Mouse (Mus musculus) c-Kit-positive CD71-positive TER-119-positive erythroid progenitor cells, embryonic 14.5 days (primary cell): ENCODE data around the gene Eif4e2.
A peak's percentile ranks its signal among the peaks of the same experiment; 100 is the strongest.

Source experiments
- DNase-seq: peaks from one replicate; pipeline ENCODE4 v3.0.0-alpha.2; 2013; ENCODE audit warnings: low spot score

The Eif4e2 gene

DNA sequence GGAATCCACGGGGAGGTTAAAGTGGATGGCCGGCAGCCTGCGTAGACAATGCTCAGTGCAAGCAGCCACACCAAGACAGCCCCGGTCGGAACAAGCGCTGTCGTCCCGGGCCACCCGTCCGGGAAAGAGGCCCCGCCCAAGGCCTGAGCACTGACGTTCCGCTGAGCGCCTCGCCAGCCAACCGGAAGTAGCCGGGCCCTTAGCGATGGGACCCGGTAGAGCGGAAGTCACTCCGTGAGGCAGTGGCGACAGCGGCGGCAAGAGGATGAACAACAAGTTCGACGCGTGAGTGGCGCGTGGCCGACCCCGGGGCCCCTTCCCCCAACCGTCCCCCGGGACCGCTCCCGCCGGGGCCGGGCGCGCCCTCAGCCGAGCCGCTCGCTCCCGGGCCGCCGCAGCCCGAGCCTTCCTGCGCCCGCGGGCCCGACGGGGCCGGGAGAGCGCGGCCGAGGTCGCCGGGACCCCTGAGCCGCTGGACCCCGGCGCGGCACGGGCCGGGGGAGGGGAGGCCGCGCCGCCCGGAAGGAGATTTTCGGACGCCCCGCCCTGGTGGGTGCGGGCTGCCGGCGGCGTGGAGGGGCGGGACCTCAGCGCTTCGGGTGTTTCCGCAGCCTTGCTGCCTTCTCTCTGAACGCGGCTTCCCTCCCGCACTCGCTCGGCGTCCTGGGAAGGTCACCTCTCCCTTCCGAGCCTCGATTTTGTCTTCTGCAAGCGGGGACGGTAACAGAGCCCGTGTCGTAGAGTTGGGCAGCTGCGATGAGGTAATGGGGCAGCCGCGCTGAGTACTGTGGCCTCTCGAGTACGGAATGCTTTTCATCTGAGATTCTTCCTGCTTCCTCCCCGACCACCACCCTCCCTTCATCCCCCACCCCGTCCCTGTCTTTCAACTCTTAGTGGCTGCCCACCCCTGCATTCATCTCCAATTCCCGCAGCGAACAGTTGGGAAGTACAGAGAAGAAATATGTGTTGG is at the start of gene Eif4e2:
Gene Eif4e2 (plus strand): TSS at position 180 of the 970 bp plus-strand sequence.
- peak; percentile 88 for DNase-seq

DNA sequence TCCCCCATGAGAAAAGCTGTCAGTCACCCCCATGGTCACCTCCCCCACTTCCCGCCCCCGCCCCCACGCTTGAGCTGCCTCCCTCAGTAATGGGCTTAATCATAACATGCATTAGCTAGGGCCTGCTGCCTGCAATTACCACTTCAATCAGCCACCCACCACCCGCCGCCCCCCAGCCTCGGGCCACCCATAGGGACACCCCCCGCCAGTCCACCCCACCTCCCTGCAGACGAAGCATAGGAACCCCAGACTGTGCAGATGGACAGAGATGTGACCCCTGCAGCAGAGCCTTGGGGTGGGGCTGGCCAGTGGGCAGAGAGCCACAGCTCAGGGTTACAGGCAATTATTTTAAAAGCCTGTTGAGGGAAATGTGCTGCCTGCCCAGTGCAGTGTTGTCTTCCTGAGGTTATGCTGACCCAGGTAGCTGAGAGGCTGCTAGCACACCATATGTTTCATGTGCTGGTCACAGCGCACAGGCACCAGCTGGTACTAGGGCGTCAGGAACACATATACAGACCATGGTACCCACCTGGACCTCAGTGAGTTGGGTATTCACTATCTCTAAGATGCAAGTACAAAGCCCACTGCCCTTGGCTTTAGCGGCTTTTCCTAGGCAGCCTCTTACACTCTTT is 49.4 kb upstream of the Eif4e2 start:
- no peak for DNase-seq

DNA sequence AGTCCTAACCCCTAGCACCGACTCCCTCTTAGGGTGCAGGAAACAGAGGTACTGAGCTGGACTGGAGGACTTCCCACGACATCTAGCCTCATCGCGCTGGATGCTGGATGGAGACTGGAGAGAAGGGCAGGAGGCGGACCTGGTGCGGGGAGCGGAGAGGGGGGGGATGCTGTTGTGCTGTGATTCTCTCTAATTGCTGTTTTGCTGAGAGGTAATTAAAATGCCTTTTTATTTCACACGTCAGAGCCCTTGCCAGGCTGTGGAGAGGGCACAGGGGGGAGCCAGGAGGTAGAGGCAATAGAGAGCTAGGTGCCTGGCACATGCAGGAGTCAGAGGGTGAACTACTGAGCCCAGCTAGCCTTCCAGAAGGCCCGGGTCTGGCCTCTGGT is 48.9 kb upstream of the Eif4e2 start:
- DNase-seq: no peak

DNA sequence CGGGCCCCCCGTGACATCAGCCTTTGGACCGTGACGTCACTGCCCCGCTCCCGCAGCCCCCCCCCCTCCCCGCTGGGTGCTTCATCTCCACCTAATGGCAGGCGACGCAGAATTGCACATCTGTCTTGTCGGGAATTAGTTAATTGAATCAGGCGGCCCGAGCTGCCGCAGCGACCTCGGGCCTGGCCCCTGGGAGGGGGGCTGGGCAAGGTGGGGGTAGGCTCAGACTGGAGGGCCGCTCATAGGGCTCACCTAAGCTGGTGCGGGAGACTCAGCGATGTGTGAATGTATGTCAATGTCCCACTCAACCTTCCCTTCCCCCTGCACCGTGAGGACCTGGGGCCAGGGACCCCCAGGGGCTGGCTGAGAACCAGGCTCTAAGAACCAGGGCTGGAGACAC is 43.3 kb upstream of the Eif4e2 start:
- no peak for DNase-seq

DNA sequence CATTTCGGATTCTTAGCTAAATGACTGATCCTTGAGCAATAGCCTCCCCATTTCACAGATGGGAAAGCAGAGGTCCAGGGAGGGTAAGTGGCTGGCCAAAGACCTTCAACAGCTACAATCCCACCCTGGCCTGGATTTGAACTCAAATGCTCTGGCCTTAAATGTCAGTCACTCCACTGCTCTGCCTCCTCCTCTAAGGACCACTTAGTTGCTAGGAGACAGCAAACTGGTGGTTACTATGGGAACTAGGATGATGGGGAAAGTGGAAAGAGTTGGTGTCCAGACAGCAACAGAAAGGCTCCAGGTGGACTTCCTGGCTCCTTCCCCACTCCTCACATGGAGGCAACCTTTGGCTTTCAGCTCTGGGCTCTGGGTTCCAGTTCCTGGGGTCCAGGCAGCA is 42.4 kb upstream of the Eif4e2 start:
- DNase-seq: no peak

DNA sequence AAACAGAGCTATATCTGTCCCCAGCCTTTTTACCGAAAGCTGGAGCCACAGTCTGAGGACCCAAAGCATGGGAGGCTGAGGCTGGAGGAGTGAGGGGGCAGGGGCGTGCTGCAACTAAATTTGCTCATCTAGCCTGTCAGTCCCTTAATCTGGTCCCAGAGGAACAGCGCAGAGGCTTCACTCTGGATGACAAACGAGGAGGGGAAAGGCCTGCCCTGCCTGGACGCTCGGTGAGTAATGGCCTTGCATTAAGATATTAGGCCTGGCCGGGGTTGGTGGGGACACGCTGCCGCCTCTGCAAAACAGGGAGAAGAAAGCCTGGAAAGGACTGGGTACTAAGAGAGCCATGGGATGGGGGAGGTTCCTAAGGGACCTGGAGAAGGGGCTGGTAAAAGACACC is 41.4 kb upstream of the Eif4e2 start:
- no peak for DNase-seq

DNA sequence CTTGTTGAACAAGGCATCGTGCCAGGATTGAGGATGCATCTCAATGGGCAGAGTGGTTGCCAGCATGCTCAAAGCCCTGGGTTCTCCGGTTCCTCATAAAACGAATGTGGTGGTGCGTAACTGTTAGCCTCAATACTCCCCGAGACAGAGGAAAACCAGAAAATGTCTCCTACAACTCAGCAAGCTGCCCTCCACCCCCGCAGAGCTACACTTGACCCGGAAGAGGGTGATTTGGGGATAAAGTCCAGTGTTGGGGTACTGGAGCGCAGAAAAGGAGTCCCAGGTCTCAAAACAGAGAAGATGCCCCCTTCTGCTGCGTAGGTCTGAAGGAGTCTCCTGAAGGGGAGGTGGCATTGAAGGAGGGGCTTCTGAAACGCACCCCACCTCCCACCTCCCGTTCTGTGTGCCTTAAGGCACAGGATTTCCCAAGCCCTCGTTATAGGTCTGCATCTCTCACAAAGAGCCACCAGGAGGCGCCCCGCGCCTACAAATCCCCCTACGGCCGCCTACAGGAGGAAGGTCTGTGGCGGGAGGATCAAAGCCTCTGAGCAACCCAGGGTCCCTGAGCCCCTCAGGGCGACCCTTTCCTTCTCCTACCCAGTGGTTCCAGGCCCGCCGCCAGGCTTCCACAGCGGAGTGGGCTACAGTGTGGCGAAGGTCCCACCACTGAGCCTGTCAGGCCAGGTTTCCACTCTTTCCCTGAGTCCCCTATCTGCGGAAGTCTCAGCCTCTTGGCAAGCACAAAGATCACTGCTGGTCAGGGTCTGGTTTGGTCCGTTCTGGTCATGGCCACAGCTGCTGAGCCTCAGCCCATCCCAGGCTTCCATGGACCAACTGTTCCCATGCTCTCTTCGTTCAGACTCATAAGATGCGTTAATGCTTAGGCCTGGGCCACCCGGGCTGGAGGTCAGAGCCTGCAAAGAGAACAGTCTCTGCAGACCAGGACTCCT is 39.4 kb upstream of the Eif4e2 start:
- DNase-seq: peak; percentile 37

DNA sequence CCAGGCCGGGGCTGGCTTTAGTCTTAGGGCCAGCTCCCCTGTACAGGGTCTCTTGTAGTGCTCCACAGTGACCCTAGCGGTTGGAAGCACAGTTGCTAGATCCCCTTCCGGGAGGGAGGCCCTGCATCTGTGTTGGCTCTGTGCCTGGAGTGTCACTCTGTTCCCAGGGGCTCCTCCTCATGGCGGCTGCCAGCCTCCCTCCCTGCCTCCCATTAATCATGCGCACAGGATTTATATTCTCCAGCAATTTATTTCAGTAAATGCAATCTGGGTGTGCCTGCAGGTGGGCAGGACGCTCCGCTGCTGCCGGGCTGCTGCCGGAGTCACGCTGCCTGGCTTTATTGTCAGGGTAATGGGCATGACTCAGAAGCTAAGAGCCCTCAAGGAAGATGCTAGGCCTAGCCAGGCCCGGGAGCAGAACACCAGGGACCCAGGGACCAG is 37.8 kb upstream of the Eif4e2 start:
- DNase-seq: no peak

DNA sequence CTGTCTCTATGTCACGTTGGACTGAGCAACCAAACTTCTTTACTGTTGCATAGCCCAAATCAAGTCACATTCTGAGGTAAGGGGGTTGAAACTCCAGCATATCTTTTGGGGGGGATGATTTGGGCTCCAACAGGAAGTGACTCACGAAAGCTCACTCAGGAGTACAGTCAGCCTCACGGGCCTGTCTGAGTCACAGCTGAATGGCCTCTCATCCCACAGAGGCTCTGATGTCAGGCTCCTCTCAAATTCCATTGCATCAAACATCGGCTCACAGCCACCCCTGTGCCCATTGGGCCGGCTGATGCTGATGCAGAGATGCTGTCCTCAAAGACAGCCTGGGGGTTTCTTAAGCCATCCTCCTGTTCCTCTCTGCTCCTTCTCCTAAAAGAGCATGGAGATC is 32.8 kb upstream of the Eif4e2 start:
- no peak for DNase-seq

DNA sequence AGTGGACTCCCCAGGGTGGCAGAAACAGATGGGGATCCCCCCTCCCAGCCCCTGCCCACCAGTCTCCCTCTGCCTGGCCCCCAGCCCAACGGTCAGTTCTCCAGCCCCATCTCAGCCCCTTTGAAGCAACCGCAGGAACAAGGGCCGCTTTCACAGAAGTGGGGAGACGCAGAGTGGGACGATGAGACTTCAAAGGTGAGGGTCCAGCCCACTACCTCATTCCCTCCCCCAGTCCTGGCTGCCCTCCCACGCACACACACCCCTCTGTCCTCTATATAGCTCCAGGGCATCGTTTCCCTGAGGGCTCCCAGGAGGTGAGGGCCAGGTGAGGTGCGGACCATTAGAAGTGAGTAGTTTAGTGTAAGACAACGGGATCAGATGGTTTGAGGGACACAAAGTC is 30.7 kb upstream of the Eif4e2 start, which contains the start of gene Prss56:
Gene Prss56 (plus strand): TSS at position 301 of the 400 bp plus-strand sequence.
- DNase-seq: no peak

DNA sequence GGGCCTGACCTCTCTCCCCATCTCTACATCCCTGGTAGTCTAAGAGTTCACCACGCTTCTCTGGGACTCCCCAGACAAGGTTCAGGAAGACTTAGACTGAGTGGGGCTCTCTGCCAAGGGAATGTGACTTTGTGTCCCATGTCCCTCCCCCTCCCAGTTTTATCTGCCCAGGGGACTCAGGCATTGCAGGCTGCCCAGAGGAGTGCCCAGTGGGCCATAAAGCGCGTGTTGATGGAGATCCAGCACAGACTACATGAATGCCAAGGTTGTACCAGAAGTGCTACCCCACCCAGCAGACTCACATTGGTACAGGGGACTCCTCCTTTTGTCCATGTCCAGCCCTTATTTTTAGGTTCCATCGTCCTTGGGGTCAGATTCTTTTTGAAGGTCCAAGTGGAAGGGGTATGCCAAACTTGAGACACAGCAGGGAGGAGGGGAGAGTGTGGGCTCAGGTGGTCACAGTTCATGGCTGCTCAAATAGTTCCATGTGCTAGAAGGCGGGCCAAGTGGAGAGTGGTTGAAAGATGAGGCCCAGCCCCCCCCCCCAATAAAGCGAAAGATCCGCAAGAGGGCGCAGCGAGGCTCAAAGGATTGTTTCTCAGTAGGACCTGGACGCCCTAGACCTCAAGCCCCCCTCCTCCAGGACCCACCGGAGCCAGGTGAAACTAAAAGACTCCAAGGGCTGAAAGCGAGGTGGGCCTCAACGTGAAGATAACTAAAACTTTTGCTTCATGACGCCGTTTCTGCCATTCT is 29.5 kb upstream of the Eif4e2 start:
- DNase-seq: no peak

DNA sequence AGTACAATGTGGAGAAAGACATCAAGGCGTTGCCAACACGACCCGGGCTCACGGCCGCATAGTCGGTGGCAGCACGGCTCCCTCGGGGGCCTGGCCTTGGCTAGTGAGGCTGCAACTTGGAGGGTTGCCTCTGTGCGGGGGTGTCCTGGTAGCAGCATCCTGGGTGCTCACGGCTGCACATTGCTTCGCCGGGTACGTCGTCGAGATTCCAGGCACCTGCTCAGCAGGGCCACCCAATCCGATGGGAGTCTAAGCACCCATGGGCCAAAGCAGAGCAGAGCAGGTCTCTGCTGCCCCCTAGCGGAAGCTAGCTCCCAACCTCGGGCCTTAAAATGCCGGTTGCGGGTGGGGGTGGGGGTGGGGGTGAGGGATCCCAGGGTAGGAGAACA is 29.0 kb upstream of the Eif4e2 start:
- peak; percentile 53 for DNase-seq

DNA sequence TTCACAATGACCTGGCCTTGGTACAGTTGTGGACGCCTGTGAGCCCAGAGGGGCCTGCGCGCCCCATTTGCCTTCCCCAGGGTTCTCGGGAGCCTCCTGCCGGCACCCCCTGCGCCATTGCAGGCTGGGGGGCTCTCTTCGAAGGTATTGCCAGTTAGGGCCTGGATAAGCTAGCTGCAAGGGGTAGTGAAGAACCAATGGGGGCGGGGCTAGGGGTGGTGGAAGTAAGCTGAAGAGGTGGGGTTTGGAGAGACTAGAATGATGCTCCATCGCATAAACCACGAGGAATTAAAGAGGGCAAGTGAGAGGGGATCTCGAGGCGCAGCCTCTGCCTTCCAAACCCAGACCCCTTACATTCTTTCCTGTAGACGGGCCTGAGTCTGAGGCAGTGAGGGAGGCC is 28.2 kb upstream of the Eif4e2 start:
- DNase-seq: no peak

DNA sequence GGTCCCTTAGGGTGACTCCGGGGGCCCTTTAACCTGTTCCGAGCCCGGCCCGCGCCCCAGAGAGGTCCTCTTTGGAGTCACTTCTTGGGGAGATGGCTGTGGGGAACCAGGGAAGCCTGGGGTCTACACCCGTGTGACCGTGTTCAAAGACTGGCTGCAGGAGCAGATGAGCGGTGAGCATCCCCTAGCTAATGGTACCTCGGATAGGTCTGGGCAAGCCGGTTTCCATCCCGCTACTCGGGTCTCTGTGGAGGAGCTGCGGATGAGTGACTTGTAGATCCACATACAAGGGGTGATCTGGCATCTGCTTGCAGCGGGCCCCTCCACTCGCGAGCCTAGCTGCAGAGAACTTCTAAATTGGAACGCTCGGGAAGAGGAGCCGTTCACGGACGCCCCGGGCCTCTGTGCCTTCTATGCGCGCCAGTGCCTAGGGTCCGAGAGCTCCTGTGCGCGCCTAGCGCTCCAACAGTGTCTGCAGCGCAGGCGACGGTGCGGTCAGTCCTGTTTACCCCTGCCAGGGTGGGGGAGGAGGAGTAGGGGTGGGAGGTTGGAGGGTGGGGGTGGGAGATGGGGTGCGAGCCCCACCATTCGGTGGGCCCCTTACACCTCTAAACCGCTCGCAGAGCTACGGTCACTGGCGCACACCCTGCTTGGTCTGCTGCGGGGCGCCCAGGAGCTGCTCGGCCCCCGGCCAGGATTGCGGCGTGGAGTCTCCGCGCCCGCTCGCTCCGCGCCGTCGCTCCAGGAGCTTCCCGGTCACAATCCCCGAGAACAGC is 27.3 kb upstream of the Eif4e2 start:
- no peak for DNase-seq

DNA sequence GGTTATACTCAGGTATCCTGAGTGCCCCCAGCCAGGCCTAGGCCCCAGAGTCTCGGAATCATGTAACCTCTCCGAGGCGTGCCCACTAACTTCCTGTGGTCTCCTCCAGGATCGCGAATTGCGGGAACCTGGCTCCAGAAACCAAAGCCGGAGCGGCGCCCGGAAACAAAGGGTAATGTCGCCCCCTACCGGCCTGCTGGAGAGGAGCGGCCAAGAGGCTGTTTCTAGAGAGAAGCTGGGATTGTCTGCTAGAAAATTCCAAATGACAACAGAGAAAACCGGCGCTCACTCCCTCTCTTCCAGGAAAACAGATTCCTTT is 26.7 kb upstream of the Eif4e2 start:
- peak; percentile 38 for DNase-seq

DNA sequence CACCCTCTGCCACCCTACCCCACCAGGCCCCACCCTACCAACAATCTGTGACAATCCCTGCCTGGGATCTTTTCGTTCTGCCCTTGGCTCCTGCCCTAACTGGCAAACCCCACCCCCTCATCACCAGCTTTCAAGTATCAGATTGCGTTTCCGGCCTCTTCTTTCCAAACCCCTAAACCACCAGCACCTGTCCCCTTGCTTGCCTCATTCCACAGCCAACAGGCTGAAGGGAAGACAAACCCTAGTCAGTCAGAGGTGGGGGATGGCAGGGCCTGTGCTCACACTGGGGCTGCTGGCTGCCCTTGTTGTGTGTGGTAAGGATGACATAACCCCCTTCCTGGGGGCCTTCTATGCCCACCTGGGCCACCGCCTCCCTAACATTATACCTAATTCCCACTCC is 23.3 kb upstream of the Eif4e2 start, which contains the start of gene Chrnd:
Gene Chrnd (plus strand): TSS at position 179 of the 400 bp plus-strand sequence.
- no peak for DNase-seq

DNA sequence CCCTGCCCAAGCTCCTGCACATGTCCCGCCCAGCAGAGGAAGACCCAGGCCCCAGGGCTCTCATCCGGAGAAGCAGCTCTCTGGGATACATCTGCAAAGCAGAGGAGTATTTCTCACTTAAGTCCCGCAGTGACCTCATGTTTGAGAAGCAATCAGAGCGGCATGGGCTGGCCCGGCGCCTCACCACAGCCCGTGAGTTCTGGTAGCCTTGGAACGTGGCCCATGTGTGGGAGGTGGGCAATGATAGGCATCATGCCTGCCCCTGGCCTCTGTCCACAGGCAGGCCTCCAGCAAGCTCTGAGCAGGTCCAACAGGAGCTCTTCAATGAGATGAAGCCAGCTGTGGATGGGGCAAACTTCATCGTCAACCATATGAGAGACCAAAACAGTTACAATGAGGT is 16.4 kb upstream of the Eif4e2 start:
- DNase-seq: no peak

DNA sequence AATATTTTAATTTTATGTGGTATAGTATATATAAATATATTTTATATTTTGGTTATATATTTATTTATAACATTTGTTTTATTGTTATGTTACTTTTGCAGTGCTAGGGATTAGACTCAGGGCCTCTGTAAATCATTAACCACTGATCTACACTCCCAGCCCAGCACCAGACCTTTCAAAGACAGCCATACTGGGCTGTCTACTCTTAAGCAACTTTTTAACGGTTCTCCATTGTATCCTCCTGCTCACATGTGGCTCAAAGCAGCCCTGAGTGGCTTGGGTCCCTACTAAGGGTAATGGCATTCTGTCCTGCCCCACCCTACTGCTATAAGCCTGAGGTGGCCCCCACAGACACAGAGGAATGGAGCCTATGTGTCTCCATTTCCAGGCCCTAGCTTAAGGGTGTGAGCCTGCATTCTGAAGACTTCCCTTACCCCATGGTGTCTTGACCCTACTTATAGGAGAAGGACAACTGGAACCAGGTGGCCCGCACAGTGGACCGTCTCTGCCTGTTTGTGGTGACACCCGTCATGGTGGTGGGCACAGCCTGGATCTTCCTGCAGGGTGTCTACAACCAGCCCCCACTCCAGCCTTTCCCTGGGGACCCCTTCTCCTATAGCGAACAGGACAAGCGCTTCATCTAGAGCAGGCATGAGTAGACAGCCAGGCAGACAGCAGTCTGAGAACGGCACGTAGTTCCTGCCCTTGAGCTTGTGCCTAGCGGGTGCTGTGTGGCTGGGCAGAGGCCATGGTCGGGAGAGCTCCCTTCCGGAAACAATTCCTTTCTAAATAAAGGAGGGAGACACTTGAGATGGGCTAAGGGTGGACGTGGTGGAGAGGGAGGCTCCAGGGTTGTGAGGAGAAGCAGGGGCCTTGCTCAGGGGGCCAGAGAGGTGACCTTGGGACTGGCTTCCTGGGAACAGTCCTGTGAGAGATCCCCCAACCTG is 15.3 kb upstream of the Eif4e2 start:
- DNase-seq: no peak

DNA sequence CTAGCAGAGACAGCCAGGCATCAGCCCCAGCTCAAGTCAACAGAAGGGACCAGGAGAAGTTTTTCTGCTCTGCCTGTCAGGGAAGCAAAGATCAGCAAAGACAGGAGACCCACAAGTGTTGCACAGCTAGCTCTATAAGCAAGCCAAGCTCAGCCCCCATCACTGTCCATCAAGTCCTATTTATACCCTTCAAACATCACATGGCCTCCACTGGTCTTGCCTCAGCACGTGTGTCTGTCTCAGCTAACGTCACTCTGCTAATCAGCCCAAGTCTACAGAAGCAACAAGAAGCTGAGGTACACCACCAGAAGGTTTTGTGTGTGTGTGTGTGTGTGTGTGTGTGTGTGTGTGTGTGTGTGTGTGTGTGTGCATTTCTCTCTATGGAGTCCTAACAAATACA is 12.9 kb upstream of the Eif4e2 start:
- DNase-seq: no peak

DNA sequence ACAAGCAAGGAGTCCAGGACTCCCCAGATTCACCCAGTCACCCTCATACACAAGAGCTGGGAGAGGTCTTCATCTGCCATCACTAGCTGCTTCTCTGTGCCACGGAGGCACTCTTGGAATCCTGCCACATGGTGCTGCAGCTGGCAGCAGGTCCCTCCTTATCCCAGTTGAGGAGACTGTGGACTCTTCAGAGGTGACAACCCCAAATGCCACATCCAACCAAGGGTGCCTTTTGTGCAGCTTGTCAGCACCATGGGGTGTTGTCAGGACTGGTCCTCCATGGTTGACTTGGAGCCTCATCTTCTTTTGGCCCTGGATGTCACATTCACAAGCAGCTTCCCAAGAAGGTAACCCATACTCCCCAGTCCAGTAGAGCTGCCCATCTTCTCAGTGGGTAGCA is 11.9 kb upstream of the Eif4e2 start:
- no peak for DNase-seq
